ENCODE assay signal across 29 mouse cellular contexts in genomic region chr19:30990390-30990789, GRCm38 (mm10).
DNase-seq lines count a peak whose midpoint lies in the region; ATAC-seq and TF ChIP-seq lines count a peak whose summit lies in the region.
"Had no signal": no experiment of that assay in that cellular context is flagged by ENCODE, and none has a peak within 500 bp of the region (broad histone marks: within the 10 kb centered on the region; RNA-seq: fewer than 3 reads in every experiment).

No protein-coding gene starts in this region.

- no peak for TF ChIP-seq POLR2A in kidney, adult 2 months (IDR thresholded peaks at IDR 0.05; ENCODE audit: low read depth, low read length)

- no peak for TF ChIP-seq CTCF in kidney, adult 2 months (conservative IDR thresholded peaks at IDR 0.05; ENCODE audit: insufficient read depth, insufficient read length, low read depth, low read length)
- TF ChIP-seq CTCF in midbrain, postnatal 0 days (IDR thresholded peaks at IDR 0.05) = no peak

- ATAC-seq in midbrain, embryonic 14.5 days (ENCODE audit: low FRiP score, low TSS enrichment) = peak; percentile 40; the same call in 1 of the 2 replicates
- ATAC-seq in midbrain, postnatal 0 days (ENCODE audit: low FRiP score) = no peak
- no peak for ATAC-seq in intestine, embryonic 16.5 days
- ATAC-seq: forebrain, embryonic 16.5 days had no signal

- no peak overlapping the region for H3K27ac ChIP-seq in kidney, adult 2 months (ENCODE audit: insufficient read depth, low read depth, low read length)
- H3K27ac ChIP-seq in midbrain, embryonic 14.5 days (replicated peaks; ENCODE audit: low read depth, low read length) = no peak overlapping the region
- no peak overlapping the region for H3K27ac ChIP-seq in midbrain, embryonic 10.5 days (replicated peaks)
- no peak overlapping the region for H3K27ac ChIP-seq in midbrain, postnatal 0 days (ENCODE audit: low read depth, low read length)
- no peak overlapping the region for H3K27ac ChIP-seq in intestine, embryonic 16.5 days (ENCODE audit: low read length)
- H3K27ac ChIP-seq: embryonic facial prominence, embryonic 12.5 days; heart, adult 2 months; liver, embryonic 14.5 days; midbrain, embryonic 12.5 days; neural tube, embryonic 13.5 days had no signal

- no peak overlapping the region for H3K9ac ChIP-seq in midbrain, embryonic 14.5 days (replicated peaks; ENCODE audit: low read length)
- no peak overlapping the region for H3K9ac ChIP-seq in midbrain, postnatal 0 days (replicated peaks; ENCODE audit: low read length, poor library complexity, severe bottlenecking)
- H3K9ac ChIP-seq in intestine, embryonic 16.5 days (ENCODE audit: low read depth, low read length) = no peak overlapping the region
- H3K9ac ChIP-seq: embryonic facial prominence, embryonic 12.5 days; heart, embryonic 12.5 days; liver, embryonic 14.5 days; midbrain, embryonic 12.5 days; neural tube, embryonic 13.5 days had no signal

- H3K4me2 ChIP-seq in midbrain, embryonic 14.5 days (ENCODE audit: low read length) = no peak overlapping the region
- H3K4me2 ChIP-seq in midbrain, postnatal 0 days (ENCODE audit: low read depth, low read length, poor library complexity, severe bottlenecking) = no peak overlapping the region
- H3K4me2 ChIP-seq in intestine, embryonic 16.5 days (ENCODE audit: low read depth, low read length) = no peak overlapping the region
- H3K4me2 ChIP-seq: embryonic facial prominence, embryonic 12.5 days; heart, embryonic 12.5 days; midbrain, embryonic 12.5 days; neural tube, embryonic 13.5 days had no signal

- WGBS in kidney, adult 2 months = 71% methylated on average over 4 of the region's 4 CpGs
- WGBS in midbrain, embryonic 14.5 days = 57% methylated on average over 4 of the region's 4 CpGs
- 90% methylated on average over 4 of the region's 4 CpGs for WGBS in midbrain, embryonic 10.5 days
- WGBS in midbrain, postnatal 0 days = 46% methylated on average over 4 of the region's 4 CpGs
- WGBS in intestine, embryonic 16.5 days = 75% methylated on average over 4 of the region's 4 CpGs

- H3K9me3 ChIP-seq in midbrain, embryonic 14.5 days (ENCODE audit: control insufficient read depth, low read length) = no peaks in the 10 kb centered on the region
- H3K9me3 ChIP-seq in midbrain, embryonic 10.5 days (replicated peaks) = no peaks in the 10 kb centered on the region
- no peaks in the 10 kb centered on the region for H3K9me3 ChIP-seq in midbrain, postnatal 0 days (ENCODE audit: low read length)
- no peaks in the 10 kb centered on the region for H3K9me3 ChIP-seq in intestine, embryonic 16.5 days (ENCODE audit: control insufficient read depth, low read length)
- H3K9me3 ChIP-seq: embryonic facial prominence, embryonic 12.5 days; heart, embryonic 12.5 days; midbrain, embryonic 12.5 days; neural tube, embryonic 13.5 days had no signal

- peak; percentile 3 for DNase-seq in kidney, adult 2 months
- no peak for DNase-seq in kidney, adult 8-10 months
- peak; percentile 63 for DNase-seq in midbrain, embryonic 14.5 days
- DNase-seq in midbrain, embryonic 10.5 days (ENCODE audit: low spot score) = no peak
- peak; percentile 12 for DNase-seq in brain, adult 2 months (ENCODE audit: low read depth, low spot score)
- peak; percentile 39 for DNase-seq in midbrain, postnatal 0 days (ENCODE audit: low spot score)
- DNase-seq: adrenal gland, adult 8-10 months; B cell, adult 2 months; cerebellum, adult 11 months; cerebellum, adult 9-11 months; embryo, embryonic 11 days; heart, adult 2 months; heart, postnatal 4 days; kidney, adult 11 months; layer of hippocampus, postnatal 36 days; liver; lung, adult 2 months; lung, postnatal 14 days; right cerebral cortex, adult 18-20 months; spleen, adult 18-20 months; thymus, postnatal 14 days had no signal

- H3K27me3 ChIP-seq in kidney, adult 2 months (replicated peaks; ENCODE audit: control insufficient read depth, insufficient read depth, low read length) = no peaks in the 10 kb centered on the region
- no peaks in the 10 kb centered on the region for H3K27me3 ChIP-seq in midbrain, embryonic 14.5 days (ENCODE audit: control insufficient read depth, insufficient read depth, low read length)
- H3K27me3 ChIP-seq in midbrain, embryonic 10.5 days (ENCODE audit: low read depth, poor library complexity, severe bottlenecking) = no peaks in the 10 kb centered on the region
- no peaks in the 10 kb centered on the region for H3K27me3 ChIP-seq in midbrain, postnatal 0 days (ENCODE audit: insufficient read depth, low read length)
- H3K27me3 ChIP-seq in intestine, embryonic 16.5 days (replicated peaks; ENCODE audit: control insufficient read depth, insufficient read depth, low read length) = no peaks in the 10 kb centered on the region
- H3K27me3 ChIP-seq: embryonic facial prominence, embryonic 12.5 days; heart, embryonic 12.5 days; midbrain, embryonic 12.5 days; neural tube, embryonic 13.5 days had no signal

- no peaks in the 10 kb centered on the region for H3K36me3 ChIP-seq in kidney, adult 2 months (ENCODE audit: control insufficient read depth, insufficient read depth, low read length)
- H3K36me3 ChIP-seq in midbrain, embryonic 14.5 days (ENCODE audit: control insufficient read depth, insufficient read depth, low read length) = no peaks in the 10 kb centered on the region
- no peaks in the 10 kb centered on the region for H3K36me3 ChIP-seq in midbrain, embryonic 10.5 days
- H3K36me3 ChIP-seq in midbrain, postnatal 0 days (ENCODE audit: insufficient read depth, low read length) = no peaks in the 10 kb centered on the region
- no peaks in the 10 kb centered on the region for H3K36me3 ChIP-seq in intestine, embryonic 16.5 days (ENCODE audit: control insufficient read depth, insufficient read depth, low read length)
- H3K36me3 ChIP-seq: embryonic facial prominence, embryonic 12.5 days; heart, embryonic 12.5 days; midbrain, embryonic 12.5 days; neural tube, embryonic 13.5 days had no signal

- no peaks in the 10 kb centered on the region for H3K4me1 ChIP-seq in kidney, adult 2 months (ENCODE audit: control insufficient read depth, insufficient read depth, low read length)
- no peaks in the 10 kb centered on the region for H3K4me1 ChIP-seq in midbrain, embryonic 14.5 days (ENCODE audit: control insufficient read depth, insufficient read depth, low read length)
- H3K4me1 ChIP-seq in midbrain, embryonic 10.5 days = no peaks in the 10 kb centered on the region
- no peaks in the 10 kb centered on the region for H3K4me1 ChIP-seq in midbrain, postnatal 0 days (ENCODE audit: insufficient read depth, low read length)
- no peaks in the 10 kb centered on the region for H3K4me1 ChIP-seq in intestine, embryonic 16.5 days (ENCODE audit: control insufficient read depth, insufficient read depth, low read length)
- H3K4me1 ChIP-seq: embryonic facial prominence, embryonic 12.5 days; heart, embryonic 12.5 days; midbrain, embryonic 12.5 days had no signal

- no peak overlapping the region for H3K4me3 ChIP-seq in kidney, adult 2 months (ENCODE audit: insufficient read depth, low read depth, low read length)
- no peak overlapping the region for H3K4me3 ChIP-seq in midbrain, embryonic 14.5 days (replicated peaks; ENCODE audit: low read depth, low read length)
- H3K4me3 ChIP-seq in midbrain, embryonic 10.5 days = no peak overlapping the region
- H3K4me3 ChIP-seq in midbrain, postnatal 0 days (ENCODE audit: low read depth, low read length) = no peak overlapping the region
- no peak overlapping the region for H3K4me3 ChIP-seq in intestine, embryonic 16.5 days (ENCODE audit: low read length)
- H3K4me3 ChIP-seq: embryonic facial prominence, embryonic 12.5 days; heart, adult 2 months; heart, embryonic 12.5 days; midbrain, embryonic 12.5 days; myocyte; neural tube, embryonic 13.5 days had no signal

Comparison
In these comparisons a context has a peak if more than half of its experiments do, and no peak if none do; other contexts are left out.
1. DNase-seq: peak in kidney, adult 2 months (single experiment), midbrain, embryonic 14.5 days (single experiment), brain, adult 2 months (single experiment) and midbrain, postnatal 0 days (single experiment); none in kidney, adult 8-10 months (0 of 2) and midbrain, embryonic 10.5 days (single experiment).